Mouse (Mus musculus) neural tube, embryonic 10.5 days (tissue): ENCODE measurements around the gene Avil.
"Not testable (repeated sequence)": the region's sequence is repeated elsewhere in the genome, so short reads cannot be mapped to it uniquely, and the experiment has no call there.

Experiments
- DNase-seq: peaks from one replicate; pipeline ENCODE4 v3.0.0-alpha.2; 2017; ENCODE audit warnings: low spot score; ENCODE audit errors: extremely low spot score

The Avil gene

DNA sequence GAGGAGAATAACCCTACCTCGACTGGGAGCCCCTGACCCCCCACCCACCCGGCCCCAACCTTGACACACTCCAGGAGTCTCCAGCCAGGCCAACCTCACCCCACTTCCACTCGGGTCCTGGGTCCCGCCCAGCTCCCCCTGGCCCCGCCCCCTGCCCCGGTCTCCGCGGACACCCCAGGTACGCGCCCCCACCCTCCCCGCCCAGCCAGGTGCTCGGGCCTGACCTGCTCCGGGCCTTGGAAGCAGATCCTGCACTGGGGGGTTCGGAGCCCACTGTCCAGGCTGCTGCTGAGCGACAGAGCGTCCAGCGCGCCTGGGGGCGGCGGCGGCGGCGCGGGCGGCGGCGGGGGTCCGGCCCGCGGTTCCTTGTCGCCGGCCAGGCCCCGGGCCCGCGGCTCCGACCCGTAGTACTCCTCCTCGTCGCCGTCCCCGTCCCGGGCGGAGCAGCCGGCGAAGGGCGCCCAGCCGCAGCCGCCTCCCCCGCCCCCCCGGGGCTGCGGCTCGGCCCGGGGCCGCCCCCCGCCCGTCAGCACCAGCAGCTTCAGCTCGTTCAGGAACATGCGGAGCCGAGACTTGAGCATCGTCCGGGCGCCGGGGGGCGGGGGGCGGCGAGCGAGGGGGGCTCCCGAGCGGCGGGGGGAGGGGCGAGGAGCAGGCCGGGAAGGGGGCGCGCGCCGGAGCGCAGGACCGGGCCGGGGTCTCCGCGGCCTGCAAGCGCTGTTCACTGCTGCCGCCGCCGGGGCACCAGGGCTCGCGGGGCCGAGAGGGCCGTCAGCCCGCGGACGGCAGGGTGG lies 58.9 kb downstream of the Avil start:
- DNase-seq = no peak

DNA sequence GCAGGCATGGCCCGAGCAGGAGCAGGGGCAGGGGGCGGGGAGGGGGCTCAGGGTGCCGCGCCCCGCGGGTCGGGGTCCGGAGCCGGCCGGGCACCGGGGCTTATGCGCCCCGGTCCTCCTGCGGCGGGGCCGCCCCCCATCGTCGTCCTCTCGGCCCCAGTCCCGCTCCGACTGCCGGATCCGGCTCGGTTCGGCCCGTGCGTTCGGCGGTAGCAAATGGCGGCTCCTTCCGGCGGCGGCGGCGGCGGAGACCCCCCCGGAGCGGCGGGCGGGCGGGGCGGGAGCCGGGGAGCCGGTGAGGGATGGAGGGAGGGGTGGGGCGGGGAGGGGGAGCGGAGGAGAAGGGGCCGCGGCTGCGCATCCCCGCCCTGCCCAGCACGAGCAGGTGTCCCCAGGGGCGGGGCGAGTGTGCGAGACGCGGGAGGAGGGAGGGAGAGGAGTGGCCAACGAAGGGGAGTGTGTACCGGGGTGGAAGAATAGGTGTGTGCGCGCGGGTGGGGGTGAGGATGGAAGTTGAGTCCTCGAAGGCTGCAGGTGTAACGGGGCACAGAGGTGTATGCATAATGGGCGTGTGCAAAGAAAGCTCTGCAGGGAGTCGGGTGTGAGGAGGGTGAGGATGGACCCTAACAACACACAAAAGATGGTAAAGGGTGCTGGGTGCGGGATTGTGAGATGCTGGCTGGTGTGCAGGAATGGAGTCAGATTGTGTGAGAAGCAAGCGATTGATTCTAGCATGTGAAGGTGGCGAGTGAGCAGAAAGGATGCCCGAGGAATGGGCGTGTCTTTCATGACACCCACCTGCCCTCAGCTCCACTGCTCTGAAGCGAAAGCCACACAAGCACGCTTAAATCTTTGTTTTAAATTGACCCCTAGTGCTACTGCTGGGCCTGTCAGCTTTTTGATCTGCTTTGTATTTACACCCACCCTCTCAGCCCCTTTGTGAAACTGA lies 59.7 kb downstream of the Avil start, which contains the start of gene March9:
Gene March9, minus strand, starts transcription at position 217 of the 949 bp plus-strand sequence.
- DNase-seq = peak; percentile 63

GRCm38 (mm10) chr10:127061085-127061484 lies 60.6 kb downstream of the Avil start:
- DNase-seq = no peak

- no peak for DNase-seq
These were observed 61.0 kb downstream of the Avil start for GRCm38 (mm10) chr10:127061513-127061912.

DNA sequence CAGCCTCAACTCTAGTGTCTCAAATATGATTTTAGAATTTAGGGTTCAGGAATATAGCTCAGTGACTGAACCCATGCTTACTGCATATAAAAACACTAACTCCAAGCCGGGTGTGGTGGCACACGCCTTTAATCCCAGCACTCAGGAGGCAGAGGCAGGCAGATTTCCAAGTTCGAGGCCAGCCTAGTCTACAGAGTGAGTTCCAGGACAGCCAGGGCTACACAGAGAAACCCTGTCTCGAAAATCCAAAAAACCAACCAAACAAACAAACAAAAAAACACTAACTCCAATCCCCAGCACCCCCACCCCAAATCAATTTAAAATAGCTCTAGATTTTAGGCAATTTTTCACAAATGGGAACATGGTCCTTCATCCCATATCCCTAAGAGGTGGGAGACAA lies 61.6 kb downstream of the Avil start:
- not testable (repeated sequence) for DNase-seq

DNA sequence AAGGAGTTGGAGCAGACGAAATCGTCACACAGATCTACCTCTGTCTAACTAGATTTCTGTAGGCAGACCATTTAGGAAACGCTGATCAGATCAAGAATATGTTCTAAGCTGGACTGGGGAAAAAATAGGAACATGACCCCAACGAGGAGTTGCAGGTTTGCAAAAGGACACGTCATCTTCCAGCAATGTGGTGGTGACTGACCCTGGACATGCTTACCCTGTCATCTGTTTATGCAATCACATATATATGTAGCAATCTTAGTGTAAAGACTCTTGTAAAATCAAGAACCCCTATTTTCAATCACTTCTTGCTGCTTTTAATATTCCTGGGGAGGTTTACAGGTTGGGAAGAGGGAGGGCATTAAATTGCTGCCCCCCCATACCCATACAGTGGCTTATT lies 62.0 kb downstream of the Avil start:
- no peak for DNase-seq

DNA sequence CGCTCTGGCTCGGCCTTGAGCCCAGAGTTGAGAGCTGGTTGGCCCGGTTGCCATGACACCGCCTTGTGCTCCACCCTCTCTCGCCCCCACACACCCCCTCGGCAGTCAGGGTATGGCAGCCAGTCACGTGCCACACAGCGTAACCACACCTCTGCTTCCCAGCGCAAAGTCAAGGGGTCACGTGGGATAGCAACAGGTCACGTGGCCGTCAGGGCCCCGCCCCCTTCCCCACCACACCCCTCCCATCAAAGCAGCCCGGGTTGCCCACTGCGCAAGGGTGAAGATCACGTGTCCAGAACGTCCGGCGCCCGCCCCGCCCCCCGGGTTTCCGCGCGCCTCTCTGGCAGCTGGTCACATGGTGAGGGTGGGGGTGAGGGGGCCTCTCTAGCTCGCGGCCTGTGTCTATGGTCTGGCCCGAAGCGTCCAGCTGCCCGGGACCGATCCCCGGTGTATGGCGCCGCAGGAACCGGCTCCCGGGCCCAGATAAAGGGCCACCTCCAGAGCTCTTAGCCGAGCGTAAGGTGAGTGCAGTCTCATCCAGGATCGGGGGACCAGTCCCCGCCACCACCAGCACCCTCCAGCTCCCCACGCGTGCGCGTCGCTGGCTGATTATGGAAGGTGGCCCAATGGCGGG lies 62.8 kb downstream of the Avil start, which contains the start of gene Cdk4:
Gene Cdk4, plus strand, starts transcription at position 296 of the 634 bp plus-strand sequence.
- peak; percentile 100 for DNase-seq

- peak; percentile 63 for DNase-seq
These were observed 63.7 kb downstream of the Avil start for GRCm38 (mm10) chr10:127063913-127064870.

DNA sequence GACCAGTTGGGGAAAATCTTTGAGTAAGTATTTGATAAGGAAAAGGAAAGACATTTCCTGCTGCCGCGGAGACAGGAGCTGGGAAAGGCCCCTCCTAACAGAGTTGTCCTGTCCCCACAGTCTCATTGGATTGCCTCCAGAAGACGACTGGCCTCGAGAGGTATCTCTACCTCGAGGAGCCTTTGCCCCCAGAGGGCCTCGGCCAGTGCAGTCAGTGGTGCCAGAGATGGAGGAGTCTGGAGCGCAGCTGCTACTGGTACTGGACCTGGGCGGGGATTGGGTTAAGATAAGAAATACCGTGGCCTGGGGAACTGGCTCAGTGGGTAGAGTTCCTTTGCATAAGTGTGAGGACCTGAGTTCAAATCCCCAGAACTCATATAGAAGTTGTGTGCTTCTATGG lies 65.5 kb downstream of the Avil start:
- DNase-seq = no peak

DNA sequence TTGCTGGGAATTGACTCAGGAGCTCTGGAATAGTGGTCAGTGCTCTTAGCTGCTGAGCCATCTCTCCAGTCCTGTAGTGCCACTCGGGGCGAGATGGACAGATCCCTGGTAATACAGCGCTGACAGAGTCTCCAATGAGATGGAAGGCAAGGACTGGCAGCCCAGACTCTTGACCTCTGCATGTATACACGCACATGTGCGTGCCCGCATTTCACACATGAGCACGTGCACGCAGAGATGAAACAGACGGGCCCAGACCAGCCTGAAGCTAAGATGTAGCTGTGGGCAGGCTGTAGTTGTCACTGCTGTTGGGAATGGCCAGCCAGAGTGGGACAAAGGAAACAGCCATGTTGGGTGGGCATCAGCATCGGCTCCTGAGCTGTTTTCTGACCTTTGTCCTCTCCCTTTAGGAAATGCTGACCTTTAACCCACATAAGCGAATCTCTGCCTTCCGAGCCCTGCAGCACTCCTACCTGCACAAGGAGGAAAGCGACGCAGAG lies 66.1 kb downstream of the Avil start:
- no peak for DNase-seq

DNA sequence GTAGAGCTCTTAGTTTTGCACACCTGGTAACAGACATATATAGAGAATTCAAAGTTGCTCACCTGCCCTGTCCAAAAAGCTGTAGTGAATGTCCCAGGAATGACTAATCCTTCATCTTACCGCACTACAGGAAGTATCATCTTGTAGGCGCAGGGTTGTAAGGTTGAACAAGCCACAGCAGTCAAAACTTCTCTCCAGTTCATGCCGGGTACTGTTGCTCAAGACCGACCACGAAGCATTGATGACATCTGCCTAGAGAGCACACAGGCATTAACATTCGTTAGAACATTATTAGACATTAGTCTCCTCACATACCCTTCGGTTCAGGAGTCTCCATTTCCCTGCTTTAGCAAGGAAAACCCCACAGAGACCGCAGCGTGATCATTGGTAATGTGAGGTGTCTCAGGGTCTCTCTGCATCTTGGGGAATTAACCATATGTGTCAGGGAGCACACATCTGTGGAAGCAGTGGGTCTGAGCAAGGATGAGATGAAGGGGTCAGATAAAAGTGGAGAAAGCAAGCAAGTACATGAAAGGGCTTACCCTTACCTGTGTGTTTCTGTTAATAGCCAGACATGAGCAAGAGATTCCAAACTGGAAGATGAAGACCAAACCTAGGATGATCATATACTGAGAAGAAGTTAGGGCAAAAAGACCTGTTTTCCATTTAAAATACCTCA lies 68.0 kb downstream of the Avil start:
- no peak for DNase-seq

DNA sequence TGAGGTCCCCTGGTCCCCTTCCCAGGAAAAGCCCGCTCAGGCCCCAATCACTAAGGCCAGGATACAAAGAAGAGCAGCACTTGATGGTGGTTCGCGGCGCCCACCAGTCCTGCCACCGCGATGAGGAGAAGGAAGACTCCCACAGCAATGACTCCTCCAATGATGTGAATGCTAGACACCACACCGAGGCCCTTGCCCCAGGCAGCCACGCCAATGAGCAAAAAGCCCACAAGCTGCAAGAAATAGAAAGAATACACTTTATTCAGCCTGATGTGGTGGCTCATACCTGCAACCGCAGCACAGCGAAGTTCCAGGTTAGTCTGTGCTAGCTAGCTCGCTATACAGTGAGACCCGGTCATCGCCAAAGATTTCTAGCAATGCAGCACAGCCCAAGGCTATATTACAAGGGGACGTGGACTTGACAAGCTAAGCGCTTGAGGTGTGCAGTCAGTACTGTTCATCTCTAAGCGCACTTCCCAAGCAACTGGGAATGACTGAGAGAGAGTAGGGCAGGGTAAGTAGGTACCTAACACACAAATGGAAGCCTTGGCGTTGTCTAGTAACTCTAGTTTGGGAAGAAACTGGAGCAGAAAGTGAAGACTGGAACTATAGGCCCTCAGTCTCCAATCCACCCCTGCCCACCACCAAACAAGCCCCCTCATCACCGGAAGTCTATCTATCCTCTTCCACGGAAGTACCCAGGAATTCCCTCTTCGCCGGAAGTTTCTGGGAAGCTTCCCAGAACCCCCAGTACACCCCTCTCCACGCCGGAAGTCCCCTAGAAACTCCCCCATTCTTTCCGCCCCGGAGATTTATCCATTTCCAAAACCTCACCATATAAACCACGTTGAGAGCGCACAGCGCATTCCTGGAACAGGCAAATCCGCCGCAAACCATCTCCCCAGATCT lies 69.0 kb downstream of the Avil start:
- peak; percentile 50 for DNase-seq
